42 mouse cellular contexts compared by ENCODE assay signal in genomic region chr9:56911017-56911416, GRCm38 (mm10). TPM values are rescaled to one million over a fixed set of nuclear protein-coding genes. Genes with fewer than 3 reads are reported as not detected.
"Had no signal": no experiment of that assay in that cellular context is flagged by ENCODE, and none has a peak within 500 bp of the region (broad histone marks: within the 10 kb centered on the region; RNA-seq: fewer than 3 reads in every experiment).

No protein-coding gene starts in this region.

- DNase-seq: heart, postnatal 10 days; heart, postnatal 14 days; heart, postnatal 36 days; heart, postnatal 4 days; kidney, adult 11 months; kidney, adult 18-20 months; kidney, adult 2 months; kidney, adult 8-10 months; kidney, adult 9 months; kidney, postnatal 10 days; kidney, postnatal 14 days; kidney, postnatal 25 days; kidney, postnatal 36 days; kidney, postnatal 4 days; layer of hippocampus, adult 9-11 months; layer of hippocampus, postnatal 36 days had no signal

- H3K4me3 ChIP-seq: heart, embryonic 10.5 days; heart, embryonic 12.5 days; heart, embryonic 13.5 days; heart, embryonic 15.5 days; hindbrain, embryonic 10.5 days; hindbrain, embryonic 12.5 days; hindbrain, embryonic 13.5 days; hindbrain, embryonic 15.5 days; intestine, embryonic 15.5 days; kidney, embryonic 15.5 days; layer of hippocampus, adult 2 months had no signal

- H3K36me3 ChIP-seq: heart, embryonic 15.5 days; hindbrain, embryonic 12.5 days; hindbrain, embryonic 13.5 days; hindbrain, embryonic 15.5 days had no signal

- H3K4me2 ChIP-seq: heart, embryonic 11.5 days; heart, embryonic 12.5 days; heart, embryonic 13.5 days; heart, embryonic 15.5 days; hindbrain, embryonic 12.5 days; hindbrain, embryonic 13.5 days; hindbrain, embryonic 14.5 days; hindbrain, embryonic 15.5 days; intestine, embryonic 15.5 days; kidney, embryonic 15.5 days had no signal

- ATAC-seq: hindbrain, embryonic 16.5 days; hindbrain, postnatal 0 days; inflammation-experienced regulatory T-cells, adult 6 months; intestine, embryonic 15.5 days; intestine, embryonic 16.5 days; intestine, postnatal 0 days had no signal

- H3K27ac ChIP-seq: heart, embryonic 10.5 days; heart, embryonic 13.5 days; heart, embryonic 15.5 days; hindbrain, embryonic 10.5 days; hindbrain, embryonic 12.5 days; hindbrain, embryonic 13.5 days; hindbrain, embryonic 14.5 days; hindbrain, embryonic 15.5 days; hindbrain, postnatal 0 days; intestine, embryonic 15.5 days; kidney, embryonic 15.5 days; kidney, postnatal 0 days; layer of hippocampus, adult 2 months had no signal

- H3K9ac ChIP-seq: heart, embryonic 12.5 days; heart, embryonic 13.5 days; heart, embryonic 15.5 days; hindbrain, embryonic 12.5 days; hindbrain, embryonic 13.5 days; hindbrain, embryonic 14.5 days; hindbrain, embryonic 15.5 days; intestine, embryonic 15.5 days; kidney, embryonic 15.5 days had no signal

- H3K4me1 ChIP-seq: heart, embryonic 15.5 days; hindbrain, embryonic 10.5 days; hindbrain, embryonic 12.5 days; hindbrain, embryonic 13.5 days; hindbrain, embryonic 15.5 days; intestine, embryonic 15.5 days; kidney, embryonic 15.5 days had no signal

- H3K27me3 ChIP-seq: heart, embryonic 12.5 days; heart, embryonic 13.5 days; heart, embryonic 15.5 days; hindbrain, embryonic 12.5 days; hindbrain, embryonic 13.5 days; hindbrain, embryonic 15.5 days; intestine, embryonic 15.5 days; kidney, embryonic 15.5 days had no signal

- H3K9me3 ChIP-seq: heart, embryonic 10.5 days; heart, embryonic 12.5 days; heart, embryonic 13.5 days; heart, embryonic 15.5 days; hindbrain, embryonic 10.5 days; hindbrain, embryonic 12.5 days; hindbrain, embryonic 13.5 days; hindbrain, embryonic 15.5 days; intestine, embryonic 15.5 days; kidney, embryonic 15.5 days had no signal

RNA-seq across cellular contexts. Expression of gene Cspg4, which starts 46.2 kb away (rescaled TPM):
- total RNA-seq: hematopoietic stem cell, adult 5-6 weeks had no signal
- polyA plus RNA-seq: inflammation-experienced regulatory T-cells, adult 6 months had no signal

RNA-seq across cellular contexts. Expression of gene Odf3l1, which starts 46.5 kb away (rescaled TPM):
- total RNA-seq: heart, adult 8-10 months; heart, postnatal 14 days; heart, postnatal 25 days; heart, postnatal 36 days; hematopoietic stem cell, adult 5-6 weeks; layer of hippocampus, adult 18-20 months; layer of hippocampus, adult 2 months; layer of hippocampus, adult 8-10 months; layer of hippocampus, postnatal 14 days; layer of hippocampus, postnatal 25 days; layer of hippocampus, postnatal 36 days had no signal
- polyA plus RNA-seq: hindbrain, embryonic 13.5 days; hindbrain, embryonic 14.5 days; hindbrain, embryonic 16.5 days; inflammation-experienced regulatory T-cells, adult 6 months had no signal
